Mouse (Mus musculus) ES-Bruce4 (cell line): ENCODE measurements around the gene Prkag2. TPM values are rescaled to one million over a fixed set of nuclear protein-coding genes. Genes with fewer than 3 reads are reported as not detected.
A peak's percentile ranks its signal among the peaks of the same experiment; 100 is the strongest.

ENCODE experiments used
- H3K27ac ChIP-seq: 2 replicates; pipeline ENCODE4 v1.5.1; 2012; ENCODE audit warnings: low read length, inconsistent platforms; ENCODE audit not compliant: insufficient read depth
- H3K27me3 ChIP-seq: 2 replicates; pipeline ENCODE4 v1.6.1; 2012; ENCODE audit warnings: mild to moderate bottlenecking, low read length, inconsistent platforms; ENCODE audit not compliant: control insufficient read depth, poor library complexity, insufficient read depth, severe bottlenecking
- H3K36me3 ChIP-seq: 2 replicates; pipeline ENCODE4 v1.6.1; 2012; ENCODE audit warnings: inconsistent platforms, mild to moderate bottlenecking, low read length, moderate library complexity; ENCODE audit not compliant: control insufficient read depth, poor library complexity, insufficient read depth, severe bottlenecking
- H3K4me1 ChIP-seq: one replicate; pipeline ENCODE4 v1.8.1; 2011; ENCODE audit warnings: low read length; ENCODE audit not compliant: control insufficient read depth, insufficient read depth
- H3K4me3 ChIP-seq: 2 replicates; pipeline ENCODE4 v1.5.1; 2011; ENCODE audit warnings: low read depth, mild to moderate bottlenecking, low read length
- H3K9ac ChIP-seq: 2 replicates; pipeline ENCODE4 v1.6.1; 2012; ENCODE audit warnings: low read depth, mild to moderate bottlenecking, inconsistent platforms; ENCODE audit not compliant: poor library complexity, severe bottlenecking
- H3K9me3 ChIP-seq: replicated peaks from 2 replicates; pipeline ENCODE4 v1.6.1; 2012; ENCODE audit warnings: mild to moderate bottlenecking, low read length, inconsistent platforms; ENCODE audit not compliant: control insufficient read depth, poor library complexity, insufficient read depth, severe bottlenecking
- CTCF ChIP-seq: IDR thresholded peaks from one replicate; pipeline ENCODE4 v1.8.1; 2011; ENCODE audit warnings: low read depth, low read length
- EP300 ChIP-seq: IDR thresholded peaks from 2 replicates; pipeline ENCODE4 v1.6.1; 2011; ENCODE audit warnings: low read depth, low read length; ENCODE audit not compliant: insufficient read depth
- POLR2A ChIP-seq: IDR thresholded peaks from one replicate; pipeline ENCODE4 v1.8.1; 2011; ENCODE audit warnings: low read length; ENCODE audit not compliant: insufficient read depth
- polyA plus RNA-seq: library from polyadenylated mRNA; stranded (reverse); fragments of >200 nt; gene quantifications from 2 replicates; pipeline ENCODE4 v1.2.4, GENCODE M21; 2011; ENCODE audit warnings: low read depth; ENCODE audit not compliant: missing spikeins, insufficient read depth, insufficient read length

The Prkag2 gene
- polyA plus RNA-seq, 1 experiment = 22.0 TPM

- no peak overlapping the region for H3K27ac ChIP-seq
- TF ChIP-seq POLR2A = no peak
- H3K27me3 ChIP-seq = no peaks in the 10 kb centered on the region
- H3K36me3 ChIP-seq = no peaks in the 10 kb centered on the region
- H3K9ac ChIP-seq = no peak overlapping the region
- H3K9me3 ChIP-seq = no peaks in the 10 kb centered on the region
- H3K4me3 ChIP-seq = no peak overlapping the region
- H3K4me1 ChIP-seq = no peaks in the 10 kb centered on the region
These were observed 52.8 kb downstream of the Prkag2 start for GRCm38 (mm10) chr5:25047670-25048069.

GRCm38 (mm10) chr5:25046762-25047161 lies 53.7 kb downstream of the Prkag2 start:
- H3K27me3 ChIP-seq = no peaks in the 10 kb centered on the region
- H3K27ac ChIP-seq = no peak overlapping the region
- H3K4me3 ChIP-seq = no peak overlapping the region
- H3K36me3 ChIP-seq = no peaks in the 10 kb centered on the region
- H3K4me1 ChIP-seq = no peaks in the 10 kb centered on the region
- no peak overlapping the region for H3K9ac ChIP-seq
- no peak for TF ChIP-seq POLR2A
- no peak for TF ChIP-seq EP300
- no peak for TF ChIP-seq CTCF
- H3K9me3 ChIP-seq = no peaks in the 10 kb centered on the region

GRCm38 (mm10) chr5:25044007-25044406 lies 56.4 kb downstream of the Prkag2 start:
- Histone ChIP-seq H3K27ac (no peak overlapping the region), H3K9ac (no peak overlapping the region), H3K27me3 (no peaks in the 10 kb centered on the region), H3K9me3 (no peaks in the 10 kb centered on the region), H3K4me1 (no peaks in the 10 kb centered on the region), H3K4me3 (no peak overlapping the region), H3K36me3 (no peaks in the 10 kb centered on the region)
- TF ChIP-seq CTCF (no peak), POLR2A (no peak), EP300 (no peak)

- TF ChIP-seq CTCF (no peak), POLR2A (no peak), EP300 (no peak)
- Histone ChIP-seq H3K9ac (no peak overlapping the region), H3K4me3 (no peak overlapping the region), H3K27me3 (no peaks in the 10 kb centered on the region), H3K4me1 (no peaks in the 10 kb centered on the region), H3K36me3 (no peaks in the 10 kb centered on the region), H3K27ac (no peak overlapping the region), H3K9me3 (no peaks in the 10 kb centered on the region)
These were observed 58.5 kb downstream of the Prkag2 start for GRCm38 (mm10) chr5:25041947-25042346.

GRCm38 (mm10) chr5:25041307-25041706 lies 59.1 kb downstream of the Prkag2 start:
- H3K4me1 ChIP-seq = no peaks in the 10 kb centered on the region
- TF ChIP-seq EP300 (no peak), CTCF (peak; percentile 60)
- no peaks in the 10 kb centered on the region for H3K27me3 ChIP-seq
- H3K27ac ChIP-seq = no peak overlapping the region
- H3K9ac ChIP-seq = no peak overlapping the region
- H3K36me3 ChIP-seq = no peaks in the 10 kb centered on the region
- no peaks in the 10 kb centered on the region for H3K9me3 ChIP-seq
- H3K4me3 ChIP-seq = no peak overlapping the region

GRCm38 (mm10) chr5:25040903-25041302 lies 59.5 kb downstream of the Prkag2 start:
- H3K36me3 ChIP-seq = no peaks in the 10 kb centered on the region
- H3K4me1 ChIP-seq = no peaks in the 10 kb centered on the region
- TF ChIP-seq POLR2A (no peak), CTCF (no peak), EP300 (no peak)
- no peak overlapping the region for H3K27ac ChIP-seq
- no peaks in the 10 kb centered on the region for H3K9me3 ChIP-seq
- H3K4me3 ChIP-seq = no peak overlapping the region
- no peaks in the 10 kb centered on the region for H3K27me3 ChIP-seq
- H3K9ac ChIP-seq = no peak overlapping the region
